Mouse (Mus musculus) adrenal gland, adult 18-20 months (tissue): ENCODE measurements at regions not wholly inside any gene's neighbourhood (a gene's known extent, or its start where the extent isn't known, plus 50 kb on each side); places are given as distances from the start of the nearest gene placed in this dataset.
A peak's percentile ranks its signal among the peaks of the same experiment; 100 is the strongest.

Source experiments
- DNase-seq, 2 experiments: peaks; one replicate each; pipeline ENCODE4 v3.0.0; 2021 to 2022; ENCODE audit warnings: low spot score in 2 of 2

DNA sequence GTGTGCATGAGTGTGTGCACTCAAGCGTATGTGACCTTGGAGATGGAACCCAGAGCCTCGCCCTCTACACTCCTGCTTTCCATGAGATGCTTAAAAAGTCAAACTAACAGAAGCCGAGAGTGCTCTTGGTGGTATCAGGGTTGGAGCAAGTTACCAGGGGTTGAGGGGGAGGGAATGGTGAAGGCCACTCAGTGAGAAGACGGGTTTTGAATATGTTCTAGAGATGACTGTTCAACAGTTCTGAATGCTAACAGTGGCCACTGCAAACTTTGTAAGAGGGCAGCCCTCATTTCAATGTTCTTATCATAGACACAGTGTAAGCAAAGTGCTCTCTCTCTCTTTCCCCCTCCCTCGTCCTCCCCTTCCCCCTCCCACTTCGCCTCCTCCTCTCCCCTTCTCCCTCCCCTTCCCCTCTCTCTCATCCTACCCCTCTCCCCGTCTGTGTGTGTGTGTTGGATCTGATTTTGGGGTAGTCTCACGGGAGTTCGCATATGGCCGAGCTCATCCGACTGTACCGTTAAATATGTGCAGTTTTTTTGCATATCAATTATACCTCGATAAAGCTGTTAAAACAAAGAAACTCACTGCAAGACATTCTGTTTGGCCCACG lies 75.5 kb upstream of the 4931429L15Rik start:
- DNase-seq = no peak

DNA sequence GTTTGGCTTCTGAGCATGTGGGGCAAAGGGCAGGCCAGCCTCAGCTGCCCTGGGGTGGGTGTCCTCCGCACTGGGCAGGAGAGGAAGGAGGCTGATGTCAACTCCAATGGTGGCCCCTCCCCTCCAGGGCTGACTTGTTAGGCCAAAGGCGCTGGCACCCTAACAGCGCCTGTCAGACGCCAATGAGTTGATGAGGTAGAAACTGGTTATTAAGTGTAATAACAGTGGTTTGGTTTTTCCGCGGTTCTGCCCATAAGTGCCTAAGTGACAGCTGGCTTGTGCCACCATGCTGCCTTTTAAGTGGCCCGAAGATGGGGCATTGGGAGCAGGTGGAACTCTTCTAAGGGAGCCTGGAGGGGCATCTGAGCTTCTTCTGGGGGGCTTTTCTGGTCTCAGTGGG lies 74.5 kb upstream of the 4931429L15Rik start:
- DNase-seq = no peak

- peak; percentile 59 to 74 for DNase-seq
Observed at GRCm38 (mm10) chr9:46392641-46393321, 73.0 kb upstream of the 4931429L15Rik start.

DNA sequence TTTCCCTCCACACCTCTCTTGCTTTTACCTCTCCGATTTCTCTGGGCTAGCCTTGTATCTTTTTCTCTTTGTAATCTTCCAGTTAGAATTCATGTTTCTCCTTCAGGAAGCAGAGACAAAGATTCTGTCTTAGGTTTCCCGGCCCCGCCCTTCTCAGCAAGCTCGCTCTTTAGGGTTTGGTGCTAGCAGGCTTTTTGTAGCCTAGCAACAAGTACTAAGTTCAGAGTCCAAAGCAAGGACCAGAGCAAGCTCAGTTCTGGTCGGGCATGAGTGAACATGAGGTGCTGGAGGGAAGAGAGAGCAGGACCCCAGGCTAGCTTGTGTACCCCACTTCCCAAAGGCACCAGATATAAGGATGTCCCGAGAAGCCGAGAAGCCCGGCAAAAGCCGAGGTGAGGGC lies 70.0 kb upstream of the 4931429L15Rik start:
- DNase-seq = no peak

GRCm38 (mm10) chr9:46388677-46389676 lies 69.2 kb upstream of the 4931429L15Rik start:
- DNase-seq = no peak

DNA sequence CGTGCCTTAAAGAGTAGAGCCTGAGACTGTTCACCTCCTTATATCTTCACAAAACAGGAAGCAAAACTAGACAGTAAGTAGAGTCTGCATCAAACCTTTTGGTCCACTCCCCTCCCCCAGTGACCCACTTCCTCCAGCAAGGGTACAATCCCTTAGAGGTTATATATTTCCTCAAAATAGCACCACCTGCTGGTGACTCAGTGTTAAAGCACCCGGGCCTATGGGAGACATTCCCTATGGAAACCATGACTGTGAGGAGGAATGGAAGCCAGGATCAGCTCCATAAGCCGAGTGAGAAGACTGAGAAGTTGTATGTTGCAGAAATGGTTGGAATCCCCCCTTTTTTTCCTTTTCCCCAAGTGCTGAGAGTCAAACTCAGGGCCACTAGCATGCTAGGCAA lies 66.5 kb upstream of the 4931429L15Rik start:
- no peak for DNase-seq

DNA sequence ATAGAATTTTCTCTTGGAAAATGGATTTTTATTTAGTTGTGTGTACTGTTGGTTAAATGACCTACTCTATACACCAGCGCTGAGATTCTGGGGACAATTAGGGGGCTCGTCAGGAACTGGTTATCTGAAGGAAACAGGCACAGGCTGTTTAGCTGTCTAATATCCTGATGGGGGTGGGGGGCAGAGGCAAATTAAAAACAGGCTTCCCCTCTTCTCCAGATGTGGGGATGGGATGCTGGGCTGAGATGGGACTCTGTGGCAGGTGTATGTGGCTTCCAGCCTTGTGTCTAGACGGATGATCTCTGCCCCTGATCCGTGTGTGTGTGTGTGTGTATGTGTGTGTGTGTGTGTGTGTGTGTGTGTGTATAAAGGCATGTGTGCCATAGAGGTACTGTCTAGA lies 61.6 kb upstream of the 4931429L15Rik start:
- DNase-seq = no peak

- DNase-seq = no peak
Observed at GRCm38 (mm10) chr9:46379453-46379852, 59.7 kb upstream of the 4931429L15Rik start.

GRCm38 (mm10) chr9:46378339-46378738 lies 58.6 kb upstream of the 4931429L15Rik start:
- no peak for DNase-seq
